Mouse (Mus musculus) ES-E14 (cell line): ENCODE results near the gene Zfp385b.

Experiments used
- HCFC1 ChIP-seq: IDR thresholded peaks from 2 replicates; pipeline ENCODE4 v1.6.1; 2012; ENCODE audit warnings: low read length, inconsistent platforms, borderline replicate concordance; ENCODE audit not compliant: insufficient read depth
- ZC3H11A ChIP-seq: IDR thresholded peaks from 2 replicates; pipeline ENCODE4 v1.6.1; 2012; ENCODE audit warnings: low read depth, mild to moderate bottlenecking, inconsistent platforms, low read length, borderline replicate concordance

DNA sequence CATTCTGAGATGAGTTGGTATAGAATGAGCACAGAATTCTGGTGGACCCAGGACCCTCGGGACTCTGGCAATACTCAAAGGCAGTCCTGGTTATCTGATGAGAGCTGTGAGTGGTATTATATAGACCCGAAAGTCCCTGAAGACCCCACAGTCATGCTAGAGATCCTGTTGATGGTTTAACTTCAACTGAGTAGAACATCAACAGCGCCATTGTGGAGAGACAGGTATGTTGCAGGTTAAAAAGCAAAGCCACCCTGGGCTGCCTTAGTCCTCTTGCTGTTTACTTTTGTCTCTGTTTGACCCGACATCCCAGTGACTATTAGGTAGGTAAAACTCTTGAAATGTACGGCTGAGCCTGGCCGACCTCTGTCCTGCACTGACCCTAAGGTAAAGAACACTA, 431.3 kb downstream of the Zfp385b start:
- TF ChIP-seq HCFC1 (no peak), ZC3H11A (no peak)
